In genomic region chr10:84573671-84574420, GRCm38 (mm10) we compare ENCODE assay signal across 22 mouse cellular contexts. TPM values are rescaled to one million over a fixed set of nuclear protein-coding genes. Genes with fewer than 3 reads are reported as not detected.
A peak's percentile ranks its signal among the peaks of the same experiment; 100 is the strongest.
DNase-seq lines count a peak whose midpoint lies in the region; ATAC-seq and TF ChIP-seq lines count a peak whose summit lies in the region.
"Had no signal": no experiment of that assay in that cellular context is flagged by ENCODE, and none has a peak within 500 bp of the region (broad histone marks: within the 10 kb centered on the region; RNA-seq: fewer than 3 reads in every experiment).

No protein-coding gene starts in this region.

- no peak overlapping the region for H3K4me2 ChIP-seq in heart, embryonic 13.5 days
- H3K4me2 ChIP-seq: forebrain, embryonic 12.5 days; hindbrain, embryonic 12.5 days; limb, embryonic 12.5 days; lung, embryonic 14.5 days; midbrain, embryonic 15.5 days had no signal

- no peak for TF ChIP-seq CTCF in bone marrow macrophage, adult 2 months (IDR thresholded peaks at IDR 0.05; ENCODE audit: low read depth, low read length)

- peaks cover 12% of the 10 kb centered on the region; the same call in 1 of the 2 replicates for H3K79me2 ChIP-seq in macrophage (ENCODE audit: inconsistent target)

- no peak overlapping the region for H3K4me3 ChIP-seq in heart, embryonic 13.5 days
- H3K4me3 ChIP-seq in bone marrow macrophage, adult 2 months (ENCODE audit: insufficient read depth, low read length) = no peak overlapping the region
- H3K4me3 ChIP-seq in macrophage (ENCODE audit: inconsistent target) = no peak overlapping the region
- H3K4me3 ChIP-seq: forebrain, embryonic 12.5 days; hindbrain, embryonic 12.5 days; limb, embryonic 12.5 days; midbrain, embryonic 15.5 days had no signal

- WGBS in heart, embryonic 13.5 days = 59% methylated on average over 5 of the region's 5 CpGs
- WGBS in macrophage (ENCODE audit: missing documents) = 15% methylated on average over 5 of the region's 5 CpGs

- no peak for TF ChIP-seq POLR2A in bone marrow macrophage, adult 2 months (IDR thresholded peaks at IDR 0.05; ENCODE audit: borderline replicate concordance, low read depth, low read length)

- no peaks in the 10 kb centered on the region for H3K36me3 ChIP-seq in heart, embryonic 13.5 days
- no peaks in the 10 kb centered on the region for H3K36me3 ChIP-seq in macrophage (ENCODE audit: inconsistent target)
- H3K36me3 ChIP-seq: forebrain, embryonic 12.5 days; hindbrain, embryonic 12.5 days; limb, embryonic 12.5 days; midbrain, embryonic 15.5 days had no signal

- no peak overlapping the region for H3K9ac ChIP-seq in heart, embryonic 13.5 days
- H3K9ac ChIP-seq: forebrain, embryonic 12.5 days; hindbrain, embryonic 12.5 days; limb, embryonic 12.5 days; lung, embryonic 14.5 days; midbrain, embryonic 15.5 days had no signal

- H3K4me1 ChIP-seq in heart, embryonic 13.5 days = peaks cover 19% of the 10 kb centered on the region
- peaks cover 47% of the 10 kb centered on the region for H3K4me1 ChIP-seq in bone marrow macrophage, adult 2 months (ENCODE audit: control insufficient read depth, insufficient read depth, low read length)

- peak overlapping the region; percentile 85; the same call in 1 of the 2 replicates for H3K27ac ChIP-seq in heart, embryonic 13.5 days (replicated peaks)
- peak overlapping the region; percentile 85 for H3K27ac ChIP-seq in bone marrow macrophage, adult 2 months (ENCODE audit: insufficient read depth, low read depth, low read length)
- peak overlapping the region; percentile 64 for H3K27ac ChIP-seq in macrophage
- H3K27ac ChIP-seq: forebrain, embryonic 12.5 days; hindbrain, embryonic 12.5 days; limb, embryonic 12.5 days; midbrain, embryonic 15.5 days had no signal

- H3K9me3 ChIP-seq in heart, embryonic 13.5 days = no peaks in the 10 kb centered on the region
- H3K9me3 ChIP-seq: forebrain, embryonic 12.5 days; hindbrain, embryonic 12.5 days; limb, embryonic 12.5 days; midbrain, embryonic 15.5 days had no signal

- peaks cover 7% of the 10 kb centered on the region; the same call in 1 of the 2 replicates for H3K27me3 ChIP-seq in heart, embryonic 13.5 days (replicated peaks)
- H3K27me3 ChIP-seq: limb, embryonic 12.5 days had no signal

- DNase-seq in heart, adult 11 months = no peak
- peak; percentile 71 for DNase-seq in 416B (ENCODE audit: low read depth)
- no peak for DNase-seq in gastrocnemius, postnatal 10 days
- DNase-seq in heart, postnatal 4 days = no peak
- DNase-seq: adrenal gland, postnatal 10 days; cerebellum, adult 18-20 months; cerebellum, postnatal 36 days; kidney, adult 2 months; kidney, postnatal 10 days; lung, embryonic 14.5 days; retina, postnatal 1 day; right cerebral cortex, postnatal 4 days; thymus, postnatal 36 days had no signal

- no peak for ATAC-seq in heart, embryonic 13.5 days (ENCODE audit: extremely low read depth, insufficient number of reproducible peaks, low FRiP score, low TSS enrichment)
- ATAC-seq in erythroid progenitor cell, adult 5-6 weeks (replicated peaks; ENCODE audit: low FRiP score, poor library complexity, severe bottlenecking) = no peak
- ATAC-seq: inflammation-experienced regulatory T-cells, adult 6 months; midbrain, embryonic 15.5 days had no signal

RNA-seq across cellular contexts. Expression of gene Tcp11l2, which starts 2.6 kb away (rescaled TPM):
- polyA plus RNA-seq in heart, embryonic 13.5 days (2015; fragmentation: Nextera tagmentation; extraction: Ambion mirVana) = 27.9 and 30.6 TPM in 2 replicates
- 53.1 and 57.5 TPM in 2 replicates for polyA plus RNA-seq in bone marrow macrophage, adult 2 months (2012; ENCODE audit: insufficient read depth, insufficient read length, missing spikeins)
- total RNA-seq in macrophage (2018; cell fraction: chromatin; rRNA removed) = 10 to 100 TPM in 6 of 26 experiments, 1 to 10 TPM in 14, under 1 TPM in 4, not detected in 2; 0.63 to 29.6 (median 3.1) TPM
- 10 to 100 TPM in 10 of 26 experiments, 1 to 10 TPM in 15, under 1 TPM in 1; 0.99 to 19.3 (median 4.9) TPM for total RNA-seq in macrophage (2018; cell fraction: cytosol; rRNA removed)
- total RNA-seq in macrophage (2018; cell fraction: nucleus; rRNA removed) = 10 to 100 TPM in 7 of 26 experiments, 1 to 10 TPM in 14, under 1 TPM in 5; 0.42 to 27.1 (median 2.6) TPM
- 2.8 to 18.9 TPM (median 7.1 TPM) in 3 replicates for polyA plus RNA-seq in macrophage (2018)
- 10 to 100 TPM; 68.6 to 88.2 TPM for total RNA-seq in gastrocnemius, postnatal 10 days (2021)
- total RNA-seq in heart, postnatal 4 days (2021) = 10 to 100 TPM; 26.4 to 33.4 TPM
- 31.4 and 42.8 TPM in 2 replicates for total RNA-seq in erythroid progenitor cell, adult 5-6 weeks (2015; ENCODE audit: low replicate concordance)
- 11.3 and 25.4 TPM in 2 replicates for total RNA-seq in erythroid progenitor cell, adult 5-6 weeks (2017; ENCODE audit: low replicate concordance)

RNA-seq across cellular contexts. Expression of gene Ckap4, which starts 40.0 kb away (rescaled TPM):
- polyA plus RNA-seq in heart, embryonic 13.5 days (2015; fragmentation: Nextera tagmentation; extraction: Ambion mirVana) = 87.9 and 91.5 TPM in 2 replicates
- 19.2 and 19.9 TPM in 2 replicates for polyA plus RNA-seq in bone marrow macrophage, adult 2 months (2012; ENCODE audit: insufficient read depth, insufficient read length, missing spikeins)
- 10 to 100 TPM in 1 of 26 experiments, 1 to 10 TPM in 13, under 1 TPM in 12; 0.22 to 26.1 (median 1.4) TPM for total RNA-seq in macrophage (2018; cell fraction: chromatin; rRNA removed)
- total RNA-seq in macrophage (2018; cell fraction: cytosol; rRNA removed) = 10 to 100 TPM in 13 of 26 experiments, 1 to 10 TPM in 13; 1.8 to 21.2 (median 8.0) TPM
- 10 to 100 TPM in 10 of 26 experiments, 1 to 10 TPM in 16; 2.7 to 50.8 (median 8.9) TPM for total RNA-seq in macrophage (2018; cell fraction: nucleus; rRNA removed)
- polyA plus RNA-seq in macrophage (2018) = 8.3 to 45.1 TPM (median 15.0 TPM) in 3 replicates
- 10 to 100 TPM; 68.6 to 92.0 TPM for total RNA-seq in gastrocnemius, postnatal 10 days (2021)
- total RNA-seq in heart, postnatal 4 days (2021) = 100 to 1,000 TPM; 111 to 115 TPM
- total RNA-seq in erythroid progenitor cell, adult 5-6 weeks (2015; ENCODE audit: low replicate concordance) = 17.7 and 20.5 TPM in 2 replicates
- total RNA-seq in erythroid progenitor cell, adult 5-6 weeks (2017; ENCODE audit: low replicate concordance) = 13.2 and 14.5 TPM in 2 replicates

RNA-seq across cellular contexts. Expression of gene Polr3b, which starts 48.2 kb away (rescaled TPM):
- polyA plus RNA-seq in heart, embryonic 13.5 days (2015; fragmentation: Nextera tagmentation; extraction: Ambion mirVana) = 9.4 and 10.7 TPM in 2 replicates
- 11.1 and 15.4 TPM in 2 replicates for polyA plus RNA-seq in bone marrow macrophage, adult 2 months (2012; ENCODE audit: insufficient read depth, insufficient read length, missing spikeins)
- 10 to 100 TPM; 24.8 to 73.2 (median 47.0) TPM for total RNA-seq in macrophage (2018; cell fraction: chromatin; rRNA removed)
- total RNA-seq in macrophage (2018; cell fraction: cytosol; rRNA removed) = 10 to 100 TPM in 20 of 26 experiments, 1 to 10 TPM in 6; 6.2 to 16.7 (median 11.8) TPM
- total RNA-seq in macrophage (2018; cell fraction: nucleus; rRNA removed) = 10 to 100 TPM; 12.2 to 42.3 (median 21.3) TPM
- polyA plus RNA-seq in macrophage (2018) = 9.6 to 15.9 TPM (median 10.0 TPM) in 3 replicates
- total RNA-seq in gastrocnemius, postnatal 10 days (2021) = 10 to 100 TPM; 14.6 to 15.7 TPM
- total RNA-seq in heart, postnatal 4 days (2021) = 10 to 100 TPM; 13.8 to 14.9 TPM
- total RNA-seq in erythroid progenitor cell, adult 5-6 weeks (2015; ENCODE audit: low replicate concordance) = 19.3 and 33.9 TPM in 2 replicates
- 28.9 and 75.6 TPM in 2 replicates for total RNA-seq in erythroid progenitor cell, adult 5-6 weeks (2017; ENCODE audit: low replicate concordance)
